Mouse (Mus musculus): ENCODE measurements around the gene Gm266.

DNA sequence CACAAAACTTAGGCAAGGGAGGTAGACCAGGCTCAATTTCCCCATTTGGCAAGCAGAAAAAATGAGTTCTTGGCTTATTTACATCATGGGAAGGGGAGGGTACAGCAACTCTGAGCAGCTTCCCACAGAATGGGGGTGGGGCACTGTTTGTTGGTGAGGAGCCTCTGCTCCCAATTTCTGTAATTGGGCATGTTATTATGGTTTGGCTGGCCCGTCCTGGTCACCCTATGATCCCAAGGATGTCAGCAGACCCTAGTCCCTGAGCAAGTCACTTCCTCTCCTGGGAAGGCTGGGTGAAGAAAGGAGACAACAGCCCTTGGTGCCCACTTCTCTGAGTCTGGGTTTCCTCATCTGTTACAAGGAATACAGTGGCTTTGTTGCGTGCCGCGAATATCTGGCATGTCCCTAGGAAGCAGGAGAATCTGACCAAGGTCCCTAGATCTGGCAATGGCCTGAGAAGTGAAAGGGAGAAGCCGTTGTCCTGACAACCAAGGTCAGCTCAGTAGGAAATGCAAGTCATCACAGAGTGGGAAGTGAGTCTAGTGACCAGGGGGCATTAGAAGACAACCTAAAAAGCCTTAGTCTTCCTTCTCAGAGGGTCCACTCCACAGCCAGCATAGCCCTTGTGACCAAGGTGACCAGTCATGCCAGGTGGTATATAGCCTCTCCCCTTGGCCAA, 48.3 kb downstream of the Gm266 start:
- TF ChIP-seq MAX (IDR thresholded peaks at IDR 0.05; ENCODE audit: low read depth) (no peak), TCF12 (IDR thresholded peaks at IDR 0.05; ENCODE audit: insufficient read depth, poor library complexity, severe bottlenecking) (no peak), POLR2A (IDR thresholded peaks at IDR 0.05; ENCODE audit: insufficient read length, low read depth) (no peak), POLR2AphosphoS2 (IDR thresholded peaks at IDR 0.05; ENCODE audit: insufficient read length, low read depth) (no peak)

Data from myocyte (in vitro differentiated cells).